Comparison of ENCODE assay signal across 8 mouse cellular contexts in genomic region chr9:79961630-79962285, GRCm38 (mm10). TPM values are rescaled to one million over a fixed set of nuclear protein-coding genes. Genes with fewer than 3 reads are reported as not detected.
DNase-seq lines count a peak whose midpoint lies in the region; ATAC-seq lines count a peak whose summit lies in the region.

No protein-coding gene starts in this region.

- H3K36me3 ChIP-seq in midbrain, embryonic 14.5 days (ENCODE audit: control insufficient read depth, insufficient read depth, low read length): no peaks in the 10 kb centered on the region

- peak overlapping the region; percentile 24 for H3K4me3 ChIP-seq in midbrain, embryonic 14.5 days (replicated peaks; ENCODE audit: low read depth, low read length)

- peak; percentile 59 for DNase-seq in adrenal gland, postnatal 10 days
- DNase-seq in adrenal gland, adult 8-10 months: no peak
- peak; percentile 28 to 54 for DNase-seq in gastrocnemius, postnatal 36 days
- peak; percentile 20 to 35 for DNase-seq in left cerebral cortex, postnatal 25 days (ENCODE audit: low spot score in 2 of 2)
- DNase-seq in midbrain, embryonic 14.5 days: peak; percentile 64

- peak overlapping the region; percentile 45 for H3K27ac ChIP-seq in midbrain, embryonic 14.5 days (replicated peaks; ENCODE audit: low read depth, low read length)

- H3K4me2 ChIP-seq in midbrain, embryonic 14.5 days (ENCODE audit: low read length): peak overlapping the region; percentile 42

- intact Hi-C loops in gastrocnemius, postnatal 36 days (cut with DNase I): no loop called here
- intact Hi-C loops in left cerebral cortex, postnatal 25 days (cut with DNase I): no loop called here

- no peak overlapping the region; the same call in 1 of the 2 replicates for H3K9ac ChIP-seq in midbrain, embryonic 14.5 days (replicated peaks; ENCODE audit: low read length)

- no peaks in the 10 kb centered on the region for H3K9me3 ChIP-seq in midbrain, embryonic 14.5 days (ENCODE audit: control insufficient read depth, low read length)

- peak; percentile 52 for ATAC-seq in common myeloid progenitor, adult 5-6 weeks (replicated peaks; ENCODE audit: low read depth, poor library complexity, severe bottlenecking)
- ATAC-seq in inflammation-experienced regulatory T-cells, adult 6 months: peak; percentile 86
- ATAC-seq in midbrain, embryonic 14.5 days (ENCODE audit: low FRiP score, low TSS enrichment): peak; percentile 80
- ATAC-seq in monocyte, adult 5-6 weeks (replicated peaks; ENCODE audit: insufficient number of reproducible peaks, low FRiP score, low TSS enrichment, poor library complexity, severe bottlenecking): no peak

- WGBS in midbrain, embryonic 14.5 days: 58% methylated on average over 16 of the region's 16 CpGs

- no peaks in the 10 kb centered on the region for H3K27me3 ChIP-seq in midbrain, embryonic 14.5 days (ENCODE audit: control insufficient read depth, insufficient read depth, low read length)

- no peaks in the 10 kb centered on the region for H3K4me1 ChIP-seq in midbrain, embryonic 14.5 days (ENCODE audit: control insufficient read depth, insufficient read depth, low read length)

RNA-seq across cellular contexts. Expression of gene Filip1, which starts 50.9 kb away (rescaled TPM):
- 10 to 100 TPM; 39.6 to 46.6 TPM for total RNA-seq in adrenal gland, postnatal 10 days (2021)
- 10 to 100 TPM; 42.4 to 85.0 (median 65.0) TPM for total RNA-seq in adrenal gland, adult 8-10 months (2022)
- 0.34 and 0.46 TPM in 2 replicates for total RNA-seq in common myeloid progenitor, adult 5-6 weeks (2017)
- 100 to 1,000 TPM in 1 of 2 experiments, 10 to 100 TPM in 1; 78.1 to 103 TPM for total RNA-seq in gastrocnemius, postnatal 36 days (2021)
- polyA plus RNA-seq in inflammation-experienced regulatory T-cells, adult 6 months (2017; shearing (Covaris generic)): 1 to 10 TPM in 2 of 3 experiments, under 1 TPM in 1; 0.36 to 1.7 (median 1.0) TPM
- total RNA-seq in left cerebral cortex, postnatal 25 days (2021): 10 to 100 TPM; 15.2 to 22.7 TPM
- polyA plus RNA-seq in midbrain, embryonic 14.5 days (2014; fragmentation: Nextera tagmentation; extraction: Ambion mirVana): 2.3 and 4.2 TPM in 2 replicates
- 1.9 TPM in 1 of 3 replicates, not detected in the others for total RNA-seq in monocyte, adult 5-6 weeks (2017)
